9 mouse cellular contexts compared by ENCODE assay signal in genomic region chr4:122959816-122960215, GRCm38 (mm10). TPM values are rescaled to one million over a fixed set of nuclear protein-coding genes. Genes with fewer than 3 reads are reported as not detected.
DNase-seq lines count a peak whose midpoint lies in the region; ATAC-seq and TF ChIP-seq lines count a peak whose summit lies in the region.
"Had no signal": no experiment of that assay in that cellular context is flagged by ENCODE, and none has a peak within 500 bp of the region (broad histone marks: within the 10 kb centered on the region; RNA-seq: fewer than 3 reads in every experiment).

No protein-coding gene starts in this region.

- no peaks in the 10 kb centered on the region for H3K9me3 ChIP-seq in forebrain, embryonic 16.5 days (ENCODE audit: control insufficient read depth, low read length)

- peak overlapping the region; percentile 77 for H3ac ChIP-seq in C2C12 (ENCODE audit: control insufficient read depth, insufficient read length, low read depth)

- H3K4me2 ChIP-seq in forebrain, embryonic 16.5 days (ENCODE audit: low read length): peak overlapping the region; percentile 99

- no peak overlapping the region for H3K27ac ChIP-seq in forebrain, embryonic 16.5 days (ENCODE audit: low read length)
- H3K27ac ChIP-seq: macrophage had no signal

- peak overlapping the region; percentile 49 for H3K4me3 ChIP-seq in C2C12 (ENCODE audit: insufficient read depth, poor library complexity, severe bottlenecking)
- peak overlapping the region; percentile 77 for H3K4me3 ChIP-seq in forebrain, embryonic 16.5 days (replicated peaks; ENCODE audit: low read length)

- DNase-seq in cerebellum, postnatal 10 days: peak; percentile 37 to 58
- no peak for DNase-seq in cerebellum, adult 11 months
- peak; percentile 35 for DNase-seq in mesoderm, embryonic 11.5 days (ENCODE audit: low read depth, low spot score)
- DNase-seq in adrenal gland, adult 2 months: no peak
- DNase-seq in cerebellum, adult 11-12 months: no peak
- DNase-seq in left cerebral cortex, adult 8-10 months (ENCODE audit: low spot score in 2 of 2): no peak

- no peaks in the 10 kb centered on the region for H3K27me3 ChIP-seq in C2C12 (ENCODE audit: control insufficient read depth, insufficient read depth, insufficient read length)
- no peaks in the 10 kb centered on the region for H3K27me3 ChIP-seq in forebrain, embryonic 16.5 days (replicated peaks; ENCODE audit: control insufficient read depth, insufficient read depth, low read length)

- no peaks in the 10 kb centered on the region for H3K36me3 ChIP-seq in C2C12 (ENCODE audit: control insufficient read depth, insufficient read depth)
- H3K36me3 ChIP-seq in forebrain, embryonic 16.5 days (ENCODE audit: control insufficient read depth, insufficient read depth): no peaks in the 10 kb centered on the region

- H3K79me3 ChIP-seq in C2C12 (ENCODE audit: low read depth): no peaks in the 10 kb centered on the region

- H3K79me2 ChIP-seq in C2C12 (ENCODE audit: control insufficient read depth, insufficient read depth): peaks cover 12% of the 10 kb centered on the region

- peaks cover 49% of the 10 kb centered on the region for H3K4me1 ChIP-seq in forebrain, embryonic 16.5 days (replicated peaks; ENCODE audit: control insufficient read depth, insufficient read depth, low read length)

- WGBS in forebrain, embryonic 16.5 days: under 1% methylated on average over 8 of the region's 8 CpGs

- no peak for TF ChIP-seq CTCF in C2C12 (IDR thresholded peaks at IDR 0.05; ENCODE audit: control insufficient read depth, insufficient read depth, insufficient read length)

- H3K9ac ChIP-seq in forebrain, embryonic 16.5 days (replicated peaks; ENCODE audit: low read depth, low read length): peak overlapping the region; percentile 78

- peak; percentile 4; the same call in 1 of the 2 replicates for ATAC-seq in forebrain, embryonic 16.5 days

TF ChIP-seq in C2C12, 6 proteins besides CTCF, POLR2A, EP300 and RAD21:
- TF ChIP-seq FOSL1 (IDR thresholded peaks at IDR 0.05; ENCODE audit: insufficient read depth, low read length, poor library complexity, severe bottlenecking) (no peak), CEBPB (IDR thresholded peaks at IDR 0.05; ENCODE audit: low read depth) (no peak), MYOD1 (IDR thresholded peaks at IDR 0.05; ENCODE audit: control insufficient read depth, insufficient read length, low read depth) (peak; percentile 22), MYOG (IDR thresholded peaks at IDR 0.05; ENCODE audit: control insufficient read depth, extremely low read depth, insufficient read length) (no peak)

RNA-seq across cellular contexts. Expression of gene Mfsd2a, which starts 1.2 kb away (rescaled TPM):
- polyA plus RNA-seq in C2C12 (2012; fragmentation: generic; extraction: Trizol): 8.9 TPM
- 34.3 and 37.2 TPM in 2 replicates for polyA plus RNA-seq in forebrain, embryonic 16.5 days (2015; fragmentation: Nextera tagmentation; extraction: Ambion mirVana)
- total RNA-seq in adrenal gland, adult 2 months (2021): 10 to 100 TPM in 1 of 2 experiments, 1 to 10 TPM in 1; 3.7 to 28.5 TPM
- polyA plus RNA-seq in adrenal gland, adult 2 months (2012; rRNA removed): 0.46 and 0.62 TPM in 2 replicates
- 10 to 100 TPM; 16.4 to 24.8 (median 20.1) TPM for total RNA-seq in left cerebral cortex, adult 8-10 months (2022)
- polyA plus RNA-seq: macrophage had no signal

RNA-seq across cellular contexts. Expression of gene Mycl, which starts 35.6 kb away (rescaled TPM):
- polyA plus RNA-seq in C2C12 (2012; fragmentation: generic; extraction: Trizol): 11.5 TPM
- 71.6 and 85.9 TPM in 2 replicates for polyA plus RNA-seq in forebrain, embryonic 16.5 days (2015; fragmentation: Nextera tagmentation; extraction: Ambion mirVana)
- total RNA-seq in adrenal gland, adult 2 months (2021): 1 to 10 TPM; 1.6 to 2.6 TPM
- polyA plus RNA-seq in adrenal gland, adult 2 months (2012; rRNA removed): 0.54 and 1.2 TPM in 2 replicates
- 10 to 100 TPM; 12.1 to 13.1 (median 12.4) TPM for total RNA-seq in left cerebral cortex, adult 8-10 months (2022)

RNA-seq across cellular contexts. Expression of gene Trit1, which starts 56.6 kb away (rescaled TPM):
- 6.3 TPM for polyA plus RNA-seq in C2C12 (2012; fragmentation: generic; extraction: Trizol)
- polyA plus RNA-seq in forebrain, embryonic 16.5 days (2015; fragmentation: Nextera tagmentation; extraction: Ambion mirVana): 34.1 and 35.7 TPM in 2 replicates
- 10 to 100 TPM; 17.0 to 21.8 TPM for total RNA-seq in adrenal gland, adult 2 months (2021)
- 3.4 and 4.3 TPM in 2 replicates for polyA plus RNA-seq in adrenal gland, adult 2 months (2012; rRNA removed)
- total RNA-seq in left cerebral cortex, adult 8-10 months (2022): 10 to 100 TPM; 16.0 to 20.3 (median 18.8) TPM

Comparison
In these comparisons a context has a peak if more than half of its experiments do, and no peak if none do; other contexts are left out.
1. DNase-seq: peak in cerebellum, postnatal 10 days (2 of 2) and mesoderm, embryonic 11.5 days (single experiment); none in cerebellum, adult 11 months (single experiment), adrenal gland, adult 2 months (single experiment), cerebellum, adult 11-12 months (single experiment) and left cerebral cortex, adult 8-10 months (0 of 2).